Mouse (Mus musculus) layer of hippocampus, postnatal 14 days (tissue): ENCODE measurements around the gene Taar9. TPM values are rescaled to one million over a fixed set of nuclear protein-coding genes. Genes with fewer than 3 reads are reported as not detected.
"Not testable (repeated sequence)": the region's sequence is repeated elsewhere in the genome, so short reads cannot be mapped to it uniquely, and the experiment has no call there.

Source experiments
- DNase-seq, 2 experiments: peaks; one replicate each; pipeline ENCODE4 v3.0.0; 2021 to 2022; ENCODE audit warnings: low spot score in 2 of 2, mixed read lengths in 1 of 2
- long read RNA-seq, 2 experiments: library from polyadenylated mRNA; stranded (forward); transcript quantifications; one replicate each; pipeline ENCODE4 v2.0.0; 2021
- total RNA-seq, 2 experiments: library from RNA; stranded (reverse); gene quantifications; 2 replicates each; pipeline ENCODE4 v1.2.3; 2021

The Taar9 gene
- not detected for total RNA-seq
- long read RNA-seq, experiment 1: 0 reads
- long read RNA-seq, experiment 2: 0 reads

GRCm38 (mm10) chr10:24109434-24109833 is at the start of gene Taar9:
Gene Taar9, minus strand, starts transcription at chr10:24109534.
- not testable (repeated sequence) for DNase-seq

GRCm38 (mm10) chr10:24158470-24159254 is 49.3 kb upstream of the Taar9 start:
- DNase-seq: peak in 1 of 2 experiments; percentile 33

GRCm38 (mm10) chr10:24150086-24150485 is 40.8 kb upstream of the Taar9 start:
- no peak for DNase-seq

- peak; percentile 88 to 93 for DNase-seq
Measured at GRCm38 (mm10) chr10:24149135-24149781, 39.9 kb upstream of the Taar9 start, which contains the start of gene Stx7. Gene Stx7, plus strand, starts transcription at chr10:24149302.

- no peak for DNase-seq
Measured at GRCm38 (mm10) chr10:24142735-24143134, 33.4 kb upstream of the Taar9 start.

- DNase-seq: no peak
Measured at GRCm38 (mm10) chr10:24138623-24139261, 29.4 kb upstream of the Taar9 start.

- no peak for DNase-seq
Measured at GRCm38 (mm10) chr10:24134071-24134645, 24.8 kb upstream of the Taar9 start.

- DNase-seq: no peak
Measured at GRCm38 (mm10) chr10:24133132-24133531, 23.8 kb upstream of the Taar9 start.

- DNase-seq: no peak
Measured at GRCm38 (mm10) chr10:24132273-24132672, 22.9 kb upstream of the Taar9 start.

GRCm38 (mm10) chr10:24131451-24132262 is 22.3 kb upstream of the Taar9 start:
- peak; percentile 24 to 88 for DNase-seq

- peak in 1 of 2 experiments; percentile 36 for DNase-seq
Measured at GRCm38 (mm10) chr10:24111116-24111778, 1.9 kb upstream of the Taar9 start.

GRCm38 (mm10) chr10:24108236-24108635 is 1.1 kb downstream of the Taar9 start:
- no peak for DNase-seq

GRCm38 (mm10) chr10:24107747-24108146 is 1.6 kb downstream of the Taar9 start:
- no peak for DNase-seq

GRCm38 (mm10) chr10:24103299-24103698 is 6.0 kb downstream of the Taar9 start:
- DNase-seq: not testable (repeated sequence)

- DNase-seq: not testable (repeated sequence)
Measured at GRCm38 (mm10) chr10:24101812-24102211, 7.5 kb downstream of the Taar9 start, which contains the start of gene Taar8c. Gene Taar8c, minus strand, starts transcription at chr10:24101912.

- DNase-seq: not testable (repeated sequence)
Measured at GRCm38 (mm10) chr10:24097010-24097409, 12.3 kb downstream of the Taar9 start.

GRCm38 (mm10) chr10:24092194-24092593 is 17.1 kb downstream of the Taar9 start, which contains the start of gene Taar8b:
Gene Taar8b, minus strand, starts transcription at chr10:24092294.
- DNase-seq: no peak

- no peak for DNase-seq
Measured at GRCm38 (mm10) chr10:24087168-24087567, 22.2 kb downstream of the Taar9 start.

GRCm38 (mm10) chr10:24086555-24086954 is 22.8 kb downstream of the Taar9 start:
- no peak for DNase-seq

- DNase-seq: no peak
Measured at GRCm38 (mm10) chr10:24085936-24086335, 23.4 kb downstream of the Taar9 start.
